Mouse (Mus musculus) heart, postnatal 14 days (tissue): ENCODE data around the gene Myh10. TPM values are rescaled to one million over a fixed set of nuclear protein-coding genes. Genes with fewer than 3 reads are reported as not detected.
A peak's percentile ranks its signal among the peaks of the same experiment; 100 is the strongest.

Experiments
- DNase-seq, 2 experiments: peaks; one replicate each; pipeline ENCODE4 v3.0.0; 2021 to 2022
- intact Hi-C: fragments of 180-260 bp; cut with DNase I; formaldehyde crosslinking; loops from one replicate; pipeline ENCODE4 v1.15.1; 2025
- long read RNA-seq, 2 experiments: library from polyadenylated mRNA; stranded (forward); transcript quantifications; one replicate each; pipeline ENCODE4 v2.0.0; 2021
- total RNA-seq, 2 experiments: library from RNA; stranded (reverse); gene quantifications; 2 replicates each; pipeline ENCODE4 v1.2.3; 2021

Myh10 gene
- 10 to 100 TPM; 44.0 to 46.9 TPM for total RNA-seq
- long read RNA-seq, experiment 1, full-length matches to known transcripts: 2 of 7 reads
- long read RNA-seq, experiment 1, partial matches to known transcripts: 5 of 7 reads
- long read RNA-seq, experiment 1, other reads (novel, unspliced or antisense): 0 of 7 reads
- long read RNA-seq, experiment 2, full-length matches to known transcripts: 2 of 6 reads
- long read RNA-seq, experiment 2, partial matches to known transcripts: 3 of 6 reads
- long read RNA-seq, experiment 2, other reads (novel, unspliced or antisense): 1 of 6 reads

DNA sequence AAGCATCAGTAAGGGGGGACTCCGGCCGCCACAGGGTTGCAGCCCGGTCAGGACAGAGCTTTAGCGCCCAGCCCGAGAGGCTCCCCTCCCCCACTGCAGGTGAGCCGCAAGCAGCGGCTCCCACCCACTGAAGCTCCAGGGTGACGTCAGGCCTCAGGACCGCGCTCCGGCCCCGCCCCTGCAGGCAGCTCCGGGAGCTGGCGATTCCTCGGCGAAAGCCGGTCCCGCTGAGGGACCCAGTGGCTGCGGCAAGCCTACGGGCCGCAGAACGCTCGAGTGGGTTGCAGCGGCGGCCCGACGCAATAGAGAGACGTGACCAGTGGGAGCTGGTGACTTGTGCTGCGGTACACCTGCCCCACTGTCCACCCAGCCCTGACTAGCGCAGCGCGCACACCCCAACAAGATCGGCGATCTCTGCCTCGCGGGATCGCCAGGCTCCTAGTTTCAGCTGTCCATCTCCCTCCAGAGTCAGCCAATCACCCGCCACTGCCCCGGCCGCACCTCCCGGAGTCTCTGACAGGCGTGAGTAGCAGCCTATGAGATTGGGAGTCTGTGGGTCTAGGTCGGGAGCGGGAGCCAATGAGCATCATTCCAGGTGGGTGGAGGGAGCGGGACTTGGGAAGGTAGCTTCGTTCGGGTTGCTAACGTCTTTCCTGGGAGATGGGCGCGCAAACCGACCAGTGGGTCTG is at the start of gene Myh10:
Gene Myh10, plus strand, starts transcription at position 239 of the 689 bp plus-strand sequence.
- intact Hi-C loops: loop anchor here (5.0 kb wide), 1 partner anchor 104 kb away; the partner anchor contains the start of gene Ccdc42

DNA sequence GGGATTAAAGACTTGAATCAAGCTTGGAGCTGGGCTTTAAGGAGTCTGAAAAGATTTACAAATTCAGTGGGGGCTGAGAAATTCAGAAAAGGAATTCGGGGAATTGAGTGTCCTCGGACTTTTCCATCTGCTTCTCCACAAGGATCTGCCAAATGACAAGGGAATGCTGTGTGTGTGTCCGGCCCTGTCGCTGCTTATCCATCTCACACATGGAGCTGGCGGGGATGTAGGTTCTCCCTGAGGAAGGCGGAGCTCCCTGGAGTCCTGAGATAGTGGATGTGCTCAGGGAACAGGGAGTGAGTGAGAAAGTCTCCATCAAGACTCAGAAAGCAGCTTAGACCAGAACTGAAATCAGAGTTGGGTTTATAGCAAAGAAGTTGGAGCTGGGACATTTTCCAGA is 46.6 kb upstream of the Myh10 start:
- intact Hi-C loops: no loop called here
- peak in 1 of 2 experiments; percentile 20 for DNase-seq

More for the DNA sequence above, at the start of gene Myh10:
- peak; percentile 98 for DNase-seq

DNA sequence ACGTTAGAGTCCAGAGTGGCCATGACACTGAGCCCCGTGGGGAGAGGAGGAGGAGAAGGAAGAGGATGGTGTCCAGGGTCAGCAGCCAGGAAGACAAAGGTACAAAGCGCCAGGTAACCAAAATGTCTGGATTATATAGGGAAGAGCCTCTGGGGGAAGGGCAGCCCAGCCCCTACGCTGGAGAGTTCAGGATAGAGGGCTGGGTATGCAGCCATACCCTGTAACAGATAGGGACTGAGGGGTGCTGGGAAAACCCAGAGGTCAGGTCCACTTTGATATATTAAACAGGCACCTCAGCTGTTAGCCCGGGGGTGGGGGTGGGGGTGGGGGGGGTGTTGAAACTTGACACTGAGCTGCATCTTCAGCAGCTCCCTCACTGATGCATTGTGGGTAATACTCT is 43.6 kb upstream of the Myh10 start:
- no peak for DNase-seq
- intact Hi-C loops: no loop called here

DNA sequence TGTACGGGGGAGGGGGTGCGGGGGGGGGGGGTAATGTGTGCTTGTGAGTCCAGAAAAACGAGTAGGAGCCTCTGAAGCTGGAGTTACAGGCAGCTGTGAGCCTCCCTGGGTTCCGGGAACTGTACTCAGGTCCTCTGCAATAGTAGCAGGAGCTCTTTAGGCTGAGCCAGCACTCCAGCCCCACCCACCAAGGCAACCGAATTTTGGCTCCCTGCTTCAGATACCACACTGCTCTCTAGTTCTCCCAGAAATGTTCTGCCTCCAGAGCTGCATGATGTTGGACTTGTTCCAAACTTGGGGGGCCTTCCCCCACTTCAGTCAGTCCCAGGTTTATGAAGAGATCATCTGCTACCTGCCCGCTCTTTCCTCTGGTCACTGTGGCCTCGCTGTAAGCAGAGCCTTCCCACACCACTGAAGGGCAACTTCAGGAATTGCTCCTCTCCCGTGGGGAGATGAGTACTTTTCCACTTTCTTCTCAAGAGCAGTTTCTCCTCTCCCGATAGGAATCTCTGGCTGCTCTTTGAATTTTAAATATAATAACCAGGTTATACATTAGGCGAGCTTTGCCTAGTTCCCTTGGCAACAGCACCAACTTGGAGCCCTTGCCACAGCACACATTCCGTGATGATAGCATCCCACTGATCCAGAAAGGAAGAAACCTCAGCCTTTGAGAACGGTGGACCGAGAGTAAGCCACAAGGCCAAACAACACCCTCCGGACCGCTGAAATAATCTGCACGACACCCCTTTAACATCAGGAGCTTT is 42.8 kb upstream of the Myh10 start:
- DNase-seq: no peak
- intact Hi-C loops: no loop called here

DNA sequence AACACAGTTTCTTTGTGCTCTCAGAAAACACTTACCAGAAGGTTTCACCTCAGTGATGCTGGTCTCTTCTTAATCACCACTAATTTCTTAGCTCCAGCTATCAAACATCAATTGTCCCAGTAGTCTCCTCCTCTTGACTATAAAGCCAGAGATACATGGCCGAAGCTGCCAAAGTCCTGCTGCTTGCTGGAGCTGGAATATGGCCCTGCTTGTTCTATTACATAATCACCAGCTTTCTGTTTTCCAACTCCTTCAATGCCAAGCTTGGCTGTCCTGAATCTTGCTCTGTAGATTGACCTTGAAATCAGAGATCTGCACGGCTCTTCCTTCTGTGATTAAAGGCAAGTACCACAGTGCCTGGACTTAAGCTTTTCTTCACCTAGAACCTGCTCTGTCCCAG is 39.8 kb upstream of the Myh10 start:
- DNase-seq: no peak
- intact Hi-C loops: no loop called here

DNA sequence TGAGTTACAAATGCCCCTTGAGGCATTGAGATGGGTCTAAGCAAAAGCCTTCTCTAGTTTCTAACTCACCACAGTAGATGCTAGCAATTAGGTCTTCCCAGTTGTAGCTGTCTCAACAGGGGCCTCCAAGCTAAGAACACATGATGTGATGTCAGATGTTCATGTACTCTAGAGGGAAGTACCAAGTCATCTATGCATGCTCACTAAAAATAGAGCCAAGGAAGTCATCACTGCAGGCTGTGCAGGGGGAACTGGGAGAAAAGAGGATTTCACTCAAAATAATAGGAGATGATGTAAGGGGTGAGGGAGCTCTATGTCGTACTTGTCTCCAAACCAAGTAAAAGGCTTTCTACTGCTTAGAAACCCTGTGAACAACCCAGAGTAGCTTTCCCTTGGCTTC is 35.8 kb upstream of the Myh10 start:
- intact Hi-C loops: no loop called here
- no peak for DNase-seq

DNA sequence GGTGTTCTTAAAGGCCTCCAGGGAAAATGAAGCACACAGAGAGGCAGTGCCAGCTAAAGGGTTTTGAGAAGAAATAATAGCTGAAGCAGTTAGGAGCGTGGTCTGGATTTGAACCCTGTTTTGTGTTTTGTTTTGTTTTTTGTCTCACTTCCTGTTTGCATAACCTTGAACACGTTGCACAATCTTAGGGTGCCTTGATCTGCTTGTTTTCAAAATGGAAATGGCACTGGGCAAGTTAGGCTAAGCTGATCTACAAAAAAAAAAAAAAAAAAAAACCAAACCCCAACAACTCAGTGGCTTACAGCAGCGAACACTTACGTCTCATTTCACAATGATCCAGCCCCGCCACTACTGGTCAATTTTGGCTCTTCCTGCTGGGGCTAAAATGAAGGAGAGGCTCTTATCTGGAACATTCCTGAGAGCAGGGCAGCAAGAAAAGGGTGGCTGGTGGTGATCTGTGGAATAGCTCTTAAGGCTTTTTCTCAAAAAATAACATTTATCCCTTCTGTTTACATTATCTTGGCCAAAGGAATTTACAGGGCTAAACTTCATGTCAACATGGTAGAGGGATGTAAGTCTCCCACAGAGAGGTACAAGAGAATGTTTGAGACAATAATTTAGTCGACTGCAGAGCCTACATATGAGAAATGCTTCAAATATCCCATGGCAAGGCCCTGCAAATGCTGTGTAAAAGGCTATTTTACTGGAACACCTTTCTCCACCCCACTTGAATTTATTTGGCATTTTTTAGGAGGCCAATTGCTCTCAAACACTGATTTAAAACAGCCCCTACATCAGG is 34.3 kb upstream of the Myh10 start:
- no peak for DNase-seq
- intact Hi-C loops: no loop called here

DNA sequence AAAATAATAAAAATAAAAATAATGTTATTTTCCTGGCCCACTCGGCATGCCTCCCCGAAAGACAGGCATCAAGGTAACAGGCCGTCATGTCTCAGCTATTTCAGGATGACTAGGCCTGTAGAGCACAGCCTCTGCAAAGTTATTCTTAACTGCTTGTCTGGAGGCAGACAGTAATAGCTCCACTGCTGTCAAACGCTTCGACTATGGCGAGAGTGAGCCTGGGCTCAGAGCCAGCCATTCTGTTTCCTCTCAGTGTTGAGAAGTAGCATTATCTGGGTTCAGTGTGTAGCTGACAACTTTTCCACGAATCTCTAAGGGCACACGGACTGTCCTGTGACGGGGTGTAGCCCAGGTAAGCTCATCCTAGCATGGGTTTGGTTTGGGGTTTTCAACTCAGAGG is 33.5 kb upstream of the Myh10 start:
- DNase-seq: peak; percentile 71 to 82
- intact Hi-C loops: no loop called here

DNA sequence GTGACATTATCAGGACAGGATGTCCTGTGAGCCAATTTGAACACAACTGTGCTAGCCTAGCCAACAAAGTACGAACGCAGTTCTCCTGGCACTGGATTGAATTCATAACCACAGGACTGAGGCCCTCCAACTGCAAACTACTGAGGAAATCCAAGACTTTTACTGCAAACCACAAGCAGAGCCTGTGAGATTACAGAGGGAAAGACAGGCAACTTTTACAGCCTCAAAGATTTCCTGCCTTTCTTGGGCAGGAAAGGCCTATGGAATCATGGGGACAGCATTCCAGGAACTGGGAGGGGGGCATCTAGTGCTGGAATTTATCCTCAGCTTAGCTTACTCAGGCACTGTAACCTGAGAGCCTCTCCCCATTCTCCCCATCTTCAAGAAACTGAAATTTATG is 26.0 kb upstream of the Myh10 start:
- intact Hi-C loops: no loop called here
- peak in 1 of 2 experiments; percentile 13 for DNase-seq

DNA sequence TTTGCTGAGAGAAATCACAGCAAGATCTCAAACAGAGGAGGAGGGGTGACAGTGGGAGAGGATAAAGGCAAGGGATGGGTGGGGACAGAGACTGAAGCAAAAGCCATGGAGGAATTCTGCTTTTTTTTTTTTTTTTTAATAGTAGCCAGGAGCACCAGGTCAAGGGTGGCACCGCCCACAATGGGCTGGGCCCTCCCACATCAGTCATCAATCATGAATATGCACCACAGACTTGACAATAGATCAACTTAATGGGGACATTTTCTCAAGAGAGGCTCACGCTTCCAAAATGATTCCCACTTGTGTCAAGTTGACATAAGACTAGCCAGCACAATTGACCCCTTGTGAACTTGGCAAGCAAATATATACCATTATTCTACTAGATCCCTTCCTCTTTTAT is 25.1 kb upstream of the Myh10 start:
- no peak for DNase-seq
- intact Hi-C loops: no loop called here

DNA sequence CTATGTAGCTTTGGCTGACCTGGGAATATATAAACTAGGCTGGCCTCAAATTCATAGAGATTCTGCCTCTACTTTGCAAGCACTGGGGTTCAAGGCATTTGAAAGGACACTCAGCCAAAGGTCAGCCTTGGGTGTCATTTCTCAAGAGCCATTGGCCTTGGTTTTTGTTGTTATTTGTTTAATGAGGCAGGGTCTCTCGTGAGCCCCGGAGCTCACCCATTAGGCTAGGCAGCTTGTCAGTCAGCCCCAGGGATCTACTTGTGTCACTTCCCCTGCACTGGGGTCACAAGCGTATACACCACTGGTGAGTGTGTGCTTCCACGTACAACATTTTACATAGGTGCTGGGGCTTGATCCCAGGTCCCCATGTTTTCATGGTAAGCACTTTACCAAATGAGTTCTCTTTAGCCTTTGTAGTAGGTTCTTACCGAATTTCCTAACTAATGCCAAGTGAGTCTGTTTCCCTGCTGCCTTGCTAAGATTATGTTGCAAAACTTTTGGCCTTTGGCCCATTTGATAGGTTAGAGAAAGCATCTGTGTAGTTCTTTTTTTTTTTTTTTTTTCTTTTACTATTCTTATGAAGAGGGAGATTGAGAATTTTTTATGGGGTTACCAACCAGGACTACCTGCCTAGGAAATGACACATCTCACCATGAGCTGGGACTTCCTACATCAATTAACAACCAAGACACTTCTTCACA is 18.9 kb upstream of the Myh10 start:
- intact Hi-C loops: no loop called here
- no peak for DNase-seq

DNA sequence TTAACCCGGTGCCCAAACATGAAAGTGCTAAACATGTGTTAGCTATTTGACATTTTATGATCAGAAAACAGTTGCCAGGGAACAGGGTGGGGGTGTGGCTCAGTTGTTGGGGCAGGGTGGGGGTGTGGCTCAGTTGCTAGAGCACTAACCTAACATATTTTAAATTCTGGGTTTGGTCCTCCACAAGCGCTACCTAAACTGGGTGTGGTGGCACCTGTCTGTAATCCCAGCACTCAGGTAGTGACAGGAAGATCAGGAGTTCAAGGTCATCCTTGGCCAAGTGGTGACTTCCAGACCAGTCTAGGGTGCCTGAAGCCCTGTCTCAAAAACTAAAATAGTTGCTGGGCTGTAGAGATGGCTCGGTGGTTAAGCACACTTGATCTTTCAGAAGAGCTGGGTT is 17.3 kb upstream of the Myh10 start:
- no peak for DNase-seq
- intact Hi-C loops: no loop called here

DNA sequence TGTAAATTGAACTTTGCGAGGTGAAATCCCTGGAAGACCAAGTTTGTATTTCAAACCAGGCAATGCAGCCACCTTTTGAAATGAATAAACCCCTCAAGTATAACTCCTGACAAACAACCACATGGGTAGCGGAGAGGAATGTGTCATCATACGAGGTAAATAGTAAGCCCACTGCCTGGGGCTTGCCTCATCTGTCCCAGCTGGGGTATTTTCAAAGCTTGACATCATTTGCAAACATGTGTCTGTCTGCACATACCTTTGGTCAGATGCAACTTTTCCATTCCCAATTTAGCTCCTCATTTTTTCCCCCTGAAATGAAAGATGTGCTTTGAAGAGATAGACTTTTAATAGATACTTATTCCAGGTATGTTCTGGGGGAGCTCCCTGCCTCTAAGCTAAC is 16.7 kb upstream of the Myh10 start:
- intact Hi-C loops: no loop called here
- DNase-seq: no peak

DNA sequence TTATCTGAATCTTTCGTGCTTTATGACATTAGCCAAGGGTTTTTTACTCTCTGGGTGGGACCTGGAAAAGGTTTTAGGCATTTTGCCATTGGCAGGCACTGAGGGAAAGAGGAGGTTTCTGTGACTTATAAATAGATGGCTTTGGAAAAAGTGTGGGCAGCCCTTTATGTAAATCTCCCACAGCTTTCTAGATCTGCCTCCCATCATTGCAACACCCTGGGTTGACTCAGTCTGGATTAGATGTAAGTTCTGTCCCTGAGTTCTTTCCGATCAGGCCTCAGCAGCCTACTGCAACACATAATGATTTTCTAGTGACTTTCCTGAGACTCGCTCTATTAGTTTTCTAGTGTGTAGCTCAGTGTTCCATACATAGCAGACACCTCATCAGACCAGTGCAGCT is 16.1 kb upstream of the Myh10 start:
- DNase-seq: no peak
- intact Hi-C loops: no loop called here

DNA sequence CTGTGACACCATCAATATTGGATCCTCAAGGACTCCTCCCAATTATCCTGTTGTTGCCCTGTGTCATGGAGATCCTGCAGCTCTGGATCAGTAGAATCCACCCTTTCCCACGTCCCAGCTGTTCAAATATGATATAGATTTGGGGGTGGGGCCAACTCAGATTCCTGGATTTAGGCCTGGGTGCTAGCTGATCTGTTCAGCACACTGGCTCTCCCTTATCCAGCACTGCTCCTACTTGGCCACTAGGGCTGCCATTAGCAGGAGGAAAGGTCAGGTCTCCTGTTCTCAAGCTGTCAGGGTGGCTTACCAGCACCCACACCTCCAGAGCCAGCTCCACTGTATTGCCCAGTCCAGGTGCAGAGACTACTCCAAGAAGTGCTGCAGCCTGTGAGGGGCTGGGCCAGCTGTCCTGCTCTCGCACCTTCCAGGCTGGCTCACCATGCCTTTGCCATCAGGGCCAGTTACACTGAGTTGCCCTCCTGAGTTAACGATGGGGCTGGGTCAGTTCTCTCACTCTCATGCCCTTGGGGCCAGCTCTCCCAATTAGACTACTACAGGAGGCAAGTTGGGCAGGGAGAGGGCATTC is 10.0 kb upstream of the Myh10 start:
- DNase-seq: no peak
- intact Hi-C loops: loop anchor here (5.0 kb wide), 1 partner anchor 44 kb away; no protein-coding TSS in a partner anchor

DNA sequence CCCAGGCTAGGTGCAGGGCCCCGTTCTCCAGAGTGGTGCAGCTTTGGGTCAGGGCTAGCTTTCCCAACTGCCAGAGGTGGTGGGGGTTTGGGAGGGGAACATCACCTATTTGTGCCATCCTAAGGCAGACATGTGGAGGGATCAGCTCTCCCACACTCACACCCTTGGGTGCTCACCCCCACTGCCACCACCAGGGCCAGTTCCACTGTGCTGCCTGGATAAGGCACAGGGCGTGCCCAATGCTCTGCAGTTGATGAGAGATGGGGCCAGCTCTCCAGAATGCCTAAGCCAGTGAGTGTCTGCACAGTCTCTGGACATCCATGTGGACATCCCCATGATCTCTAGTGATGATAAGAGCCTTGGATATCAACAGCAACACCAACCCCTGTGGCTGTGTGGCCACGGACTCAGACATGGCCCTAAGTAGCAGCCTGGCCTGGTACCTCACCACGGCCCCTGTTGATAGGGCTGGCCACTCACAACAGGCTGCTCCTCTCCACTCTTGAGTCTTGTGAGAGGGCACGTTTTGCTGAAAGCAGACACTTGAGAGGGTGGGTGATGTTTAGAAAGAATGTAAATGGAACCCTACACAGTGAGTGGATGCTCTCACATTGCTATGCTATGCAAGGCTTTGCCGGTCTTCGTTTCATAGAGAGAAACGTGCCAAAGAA is 9.1 kb upstream of the Myh10 start:
- intact Hi-C loops: loop anchor here (5.0 kb wide), 1 partner anchor 45 kb away; no protein-coding TSS in a partner anchor
- DNase-seq: no peak

DNA sequence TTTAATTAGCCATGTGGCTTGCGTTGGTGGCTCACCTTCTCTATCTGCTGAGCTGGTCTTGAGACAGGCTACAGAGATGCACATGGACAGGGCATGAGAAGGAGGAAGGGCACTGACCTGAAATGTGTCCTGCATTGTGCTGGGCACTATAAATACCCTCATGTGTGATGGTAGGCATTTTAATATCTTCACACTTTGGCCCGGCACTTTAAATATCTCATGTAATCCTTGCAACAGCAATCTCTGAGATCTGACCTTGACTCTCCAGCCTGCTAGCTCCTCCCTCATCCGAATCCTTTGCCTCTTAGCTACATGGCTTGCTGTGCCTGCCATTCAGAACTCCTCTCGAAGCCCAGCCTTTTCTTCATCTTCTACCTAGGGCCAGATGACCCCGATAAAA is 5.4 kb upstream of the Myh10 start:
- DNase-seq: no peak
- intact Hi-C loops: no loop called here

DNA sequence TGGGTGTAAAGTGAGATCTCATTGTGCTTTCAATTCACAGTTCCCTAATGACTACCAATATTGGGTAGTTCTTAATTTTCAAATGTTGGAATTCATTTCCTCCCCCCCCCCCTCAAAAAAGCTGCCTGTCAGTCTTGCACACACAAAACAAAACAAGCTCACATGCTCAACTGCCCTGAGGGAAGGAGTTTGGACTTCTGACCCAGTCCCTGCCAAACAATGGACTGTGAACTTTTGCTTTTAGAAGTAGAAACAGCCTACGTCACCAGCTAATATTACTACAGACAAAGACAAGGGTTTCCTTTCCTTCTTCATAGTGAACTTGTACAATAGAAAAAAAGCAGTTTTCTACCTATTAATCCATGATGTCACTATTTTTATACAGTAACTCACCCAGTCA is 2.1 kb upstream of the Myh10 start:
- intact Hi-C loops: no loop called here
- DNase-seq: no peak

DNA sequence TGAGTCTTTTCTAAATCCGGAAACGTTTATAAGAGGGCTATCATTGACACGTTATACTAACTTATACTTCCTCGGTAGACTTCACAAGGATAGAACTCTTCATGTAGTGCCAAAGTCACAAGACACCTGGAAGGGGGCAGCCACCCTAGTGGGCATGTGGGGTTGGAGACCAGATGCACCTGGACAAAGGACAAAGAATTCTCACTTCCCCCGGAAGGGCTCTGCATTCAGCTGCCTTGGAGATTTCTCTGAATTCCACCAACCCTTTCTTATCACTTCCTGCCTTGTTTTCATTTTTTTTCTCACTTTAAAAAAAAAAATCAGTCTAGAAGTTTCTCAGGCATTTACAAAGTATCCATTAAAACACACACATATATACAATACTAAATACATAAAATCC is 894 bp upstream of the Myh10 start:
- DNase-seq: no peak
- intact Hi-C loops: loop anchor here (5.0 kb wide), 1 partner anchor 103 kb away; the partner anchor contains the start of gene Ccdc42
